Mouse (Mus musculus): Measurements from ENCODE around the gene Sesn1. TPM values are rescaled to one million over a fixed set of nuclear protein-coding genes. Genes with fewer than 3 reads are reported as not detected.
"Not testable (repeated sequence)": the region's sequence is repeated elsewhere in the genome, so short reads cannot be mapped to it uniquely, and the experiment has no call there.

Sesn1 gene
- total RNA-seq, 1 experiment from 2014 or later, result 19.0 TPM

- DNase-seq, result no peak
Observed at GRCm38 (mm10) chr10:41821171-41821570, 11.4 kb downstream of the Sesn1 start.

GRCm38 (mm10) chr10:41822573-41823281, 13.0 kb downstream of the Sesn1 start:
- DNase-seq, result no peak

DNA sequence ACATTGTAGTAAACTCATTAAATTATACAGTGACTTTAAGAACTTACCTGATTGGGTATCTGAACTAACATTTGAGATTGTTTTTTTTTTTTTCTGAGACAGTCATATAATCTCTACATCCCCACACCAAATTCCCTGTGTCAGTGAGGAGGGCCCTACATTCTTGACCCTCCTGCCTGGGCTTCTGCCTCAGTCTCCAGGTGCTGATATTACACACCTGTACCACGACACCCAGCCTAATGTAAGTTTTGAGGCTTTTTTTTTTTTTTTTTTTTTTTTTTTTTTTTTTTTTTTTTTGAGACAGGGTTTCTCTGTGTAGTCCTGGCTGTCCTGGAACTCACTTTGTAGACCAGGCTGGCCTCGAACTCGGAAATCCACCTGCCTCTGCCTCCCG, 13.5 kb downstream of the Sesn1 start:
- not testable (repeated sequence) for DNase-seq

GRCm38 (mm10) chr10:41823916-41824315, 14.2 kb downstream of the Sesn1 start:
- no peak for DNase-seq

GRCm38 (mm10) chr10:41825041-41825440, 15.3 kb downstream of the Sesn1 start:
- no peak for DNase-seq

GRCm38 (mm10) chr10:41825996-41826395, 16.3 kb downstream of the Sesn1 start:
- no peak for DNase-seq

- DNase-seq, result no peak
Observed at GRCm38 (mm10) chr10:41826526-41827116, 16.9 kb downstream of the Sesn1 start.

GRCm38 (mm10) chr10:41827784-41828183, 18.0 kb downstream of the Sesn1 start:
- DNase-seq, result no peak

- DNase-seq, result no peak
Observed at GRCm38 (mm10) chr10:41829191-41829590, 19.5 kb downstream of the Sesn1 start.

DNA sequence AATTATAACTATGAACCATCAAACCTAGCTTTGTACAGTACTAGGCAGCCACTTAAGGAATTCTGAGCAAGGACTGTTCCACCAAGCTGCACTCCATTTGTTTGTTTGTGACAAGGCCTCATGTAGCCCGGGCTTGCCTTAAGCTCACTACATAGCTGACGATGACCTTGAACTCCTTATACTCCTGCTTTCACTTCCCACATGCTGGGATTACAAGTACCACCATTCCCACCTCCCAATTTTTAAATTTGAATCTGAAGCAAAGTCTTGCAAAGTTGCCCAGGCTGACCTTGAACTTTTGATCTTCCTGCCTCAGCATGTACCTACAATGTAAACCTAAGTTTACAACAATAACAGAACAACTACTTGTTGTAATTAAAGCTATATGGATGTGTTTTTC, 20.2 kb downstream of the Sesn1 start:
- DNase-seq, result no peak

DNA sequence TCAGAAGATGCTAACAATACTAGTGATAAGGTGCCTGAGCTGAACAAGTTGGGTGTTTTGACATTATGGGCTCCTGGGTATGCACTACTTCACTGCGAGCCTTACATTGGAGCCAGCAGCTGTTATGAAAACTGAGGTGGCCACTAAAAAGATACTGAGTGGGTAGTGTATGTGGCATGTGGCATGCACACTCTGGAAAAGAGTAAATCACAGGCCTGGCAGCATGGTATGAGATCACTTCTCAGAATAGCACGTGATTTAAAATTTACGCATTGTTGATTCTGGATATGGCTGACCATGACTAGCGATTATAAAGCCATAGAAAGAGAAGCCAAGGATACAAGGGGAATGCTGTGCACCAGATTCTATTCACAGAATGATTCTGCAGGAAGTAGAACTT, 20.7 kb downstream of the Sesn1 start:
- no peak for DNase-seq

GRCm38 (mm10) chr10:41830851-41831522, 21.3 kb downstream of the Sesn1 start:
- DNase-seq, result peak; percentile 79

GRCm38 (mm10) chr10:41832191-41832590, 22.5 kb downstream of the Sesn1 start:
- peak; percentile 30 for DNase-seq

- DNase-seq, result no peak
Observed at GRCm38 (mm10) chr10:41834131-41834530, 24.4 kb downstream of the Sesn1 start.

DNA sequence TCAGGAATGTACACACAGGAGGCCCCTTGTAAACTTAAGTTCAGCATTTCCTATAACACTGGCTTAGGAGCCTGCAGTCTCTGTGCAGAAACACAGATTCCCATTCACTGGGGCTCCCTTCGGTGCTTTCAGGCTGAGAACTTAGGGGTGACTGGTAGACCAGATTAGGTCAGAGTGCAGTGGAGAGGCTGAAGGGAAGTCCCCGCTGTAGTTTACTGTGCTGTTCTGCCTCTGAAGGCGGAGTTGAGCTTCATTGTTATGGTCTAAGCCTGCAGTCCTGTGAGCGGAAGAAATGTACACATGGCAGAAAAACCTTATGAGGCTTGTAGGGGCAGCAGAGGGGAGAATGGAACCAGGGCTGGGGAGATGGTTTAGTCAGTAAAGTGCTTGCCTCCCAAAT, 29.2 kb downstream of the Sesn1 start:
- DNase-seq, result no peak

GRCm38 (mm10) chr10:41847737-41848136, 38.0 kb downstream of the Sesn1 start:
- no peak for DNase-seq

GRCm38 (mm10) chr10:41848721-41849120, 39.0 kb downstream of the Sesn1 start:
- DNase-seq, result no peak

GRCm38 (mm10) chr10:41859820-41860219, 50.1 kb downstream of the Sesn1 start:
- no peak for DNase-seq

GRCm38 (mm10) chr10:41860275-41860688, 50.5 kb downstream of the Sesn1 start:
- DNase-seq, result no peak

- no peak for DNase-seq
Observed at GRCm38 (mm10) chr10:41863053-41863452, 53.3 kb downstream of the Sesn1 start.

- DNase-seq, result peak; percentile 14
Observed at GRCm38 (mm10) chr10:41866069-41866837, 56.5 kb downstream of the Sesn1 start.

DNA sequence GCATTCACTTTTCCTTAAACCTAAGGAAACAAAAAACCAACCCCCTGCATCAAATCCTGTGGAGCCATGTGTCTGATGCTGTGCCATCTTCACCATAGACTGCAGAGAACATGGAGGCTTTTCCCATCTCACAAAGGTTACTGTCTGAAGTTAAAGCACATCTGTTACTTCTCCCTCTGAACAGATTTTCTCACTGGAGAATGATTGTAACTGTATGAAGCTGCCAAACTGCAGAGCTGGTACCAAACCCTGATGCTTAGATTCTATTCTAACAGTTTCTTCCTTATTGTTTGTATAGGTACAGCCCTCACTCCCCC, 57.1 kb downstream of the Sesn1 start:
- no peak for DNase-seq

DNA sequence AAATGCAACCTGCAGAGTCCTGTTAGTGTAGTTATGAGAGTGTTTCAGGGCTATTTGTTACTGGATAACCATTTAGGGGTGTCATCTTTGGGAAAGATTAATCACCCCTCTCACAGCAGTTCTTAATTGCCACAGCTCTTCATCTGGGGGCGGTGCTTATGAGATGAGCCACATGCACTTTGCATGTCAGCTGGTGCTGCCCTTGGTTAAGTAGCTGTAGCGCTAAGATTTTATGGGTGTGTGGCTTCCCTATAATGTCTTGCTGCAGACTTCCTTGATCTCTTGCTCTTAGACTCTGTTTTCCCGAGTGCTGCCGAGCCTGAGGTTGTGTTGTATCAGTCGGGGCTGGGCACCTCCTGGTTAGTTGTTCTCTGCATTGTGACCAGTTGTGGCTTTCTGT, 58.2 kb downstream of the Sesn1 start:
- no peak for DNase-seq

Data from adrenal gland, postnatal 14 days (tissue).